Mouse (Mus musculus) embryonic fibroblast, embryonic 13.5 days (primary cell): ENCODE measurements at regions not wholly inside any gene's neighbourhood (a gene's known extent, or its start where the extent isn't known, plus 50 kb on each side); places are given as distances from the start of the nearest gene placed in this dataset.

Source experiments
- CTCF ChIP-seq: IDR thresholded peaks from 2 replicates; pipeline ENCODE4 v1.5.1; 2011; ENCODE audit warnings: mild to moderate bottlenecking, control low read depth, low read length, moderate library complexity, borderline replicate concordance; ENCODE audit not compliant: insufficient read depth
- POLR2A ChIP-seq: IDR thresholded peaks from 2 replicates; pipeline ENCODE4 v1.6.1; 2011; ENCODE audit warnings: low read depth, mild to moderate bottlenecking, control low read depth, low read length, moderate library complexity

- TF ChIP-seq POLR2A (no peak), CTCF (no peak)
Observed at GRCm38 (mm10) chr9:34416153-34416552, 69.5 kb upstream of the Kirrel3 start.
